Mouse (Mus musculus): ENCODE measurements around the gene Elf2.

Gene Elf2

DNA sequence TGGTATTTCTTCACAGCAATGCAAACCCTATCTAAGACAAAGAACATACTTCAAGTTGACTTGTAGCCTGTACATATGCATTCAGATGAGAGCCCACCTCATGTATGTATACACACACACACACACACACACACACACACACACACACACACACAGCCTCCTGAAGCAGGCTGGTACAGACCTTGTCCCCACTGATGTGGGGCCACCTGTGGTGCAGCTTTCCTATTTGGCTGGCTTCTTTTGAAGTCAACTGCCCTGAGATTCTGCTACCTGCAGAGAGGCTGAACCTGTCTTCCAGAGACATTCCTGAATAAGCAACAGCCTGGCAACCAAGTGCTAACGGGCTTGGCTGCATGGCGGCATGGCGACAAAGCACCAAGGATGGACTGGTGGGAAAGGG lies 130.0 kb downstream of the Elf2 start:
- DNase-seq (ENCODE audit: low read depth) = no peak

DNA sequence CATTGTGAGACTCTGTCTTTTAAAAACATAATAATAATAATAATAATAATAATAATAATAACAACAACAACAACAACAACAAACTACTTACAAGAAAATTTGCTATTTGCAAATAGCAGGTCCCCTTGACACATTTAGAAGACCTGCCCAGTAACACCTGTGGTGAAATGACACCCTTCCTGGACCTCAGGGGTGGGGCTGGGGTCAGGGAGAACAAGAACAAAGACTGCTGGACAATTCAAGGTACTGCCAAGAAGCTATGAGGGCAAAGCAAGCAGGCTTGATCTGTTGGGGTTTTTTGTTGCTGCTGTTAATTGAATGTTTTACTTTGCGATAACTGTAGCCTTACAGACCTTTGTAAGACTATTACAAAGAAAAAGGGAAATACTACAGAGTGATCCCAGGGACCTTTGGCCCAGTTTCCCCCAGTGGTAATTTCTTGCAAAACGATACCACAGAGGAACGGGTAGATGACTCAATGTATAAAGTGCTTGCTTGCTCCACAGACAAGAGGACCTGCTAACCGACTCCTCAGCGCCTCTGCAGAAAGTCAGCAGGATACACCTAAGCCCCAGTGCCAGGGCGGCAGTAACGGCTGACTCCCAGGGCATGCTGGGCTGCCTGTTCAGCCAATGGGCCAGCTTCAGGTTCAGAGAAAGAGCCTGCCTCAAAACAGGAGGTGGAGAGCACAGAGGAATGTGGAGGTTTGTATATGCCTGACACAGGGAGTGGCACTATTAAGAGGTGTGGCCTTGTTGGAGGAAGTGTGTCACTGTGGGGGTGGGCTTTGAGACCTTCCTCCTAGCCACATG lies 130.8 kb downstream of the Elf2 start:
- no peak for DNase-seq (ENCODE audit: low read depth)

DNA sequence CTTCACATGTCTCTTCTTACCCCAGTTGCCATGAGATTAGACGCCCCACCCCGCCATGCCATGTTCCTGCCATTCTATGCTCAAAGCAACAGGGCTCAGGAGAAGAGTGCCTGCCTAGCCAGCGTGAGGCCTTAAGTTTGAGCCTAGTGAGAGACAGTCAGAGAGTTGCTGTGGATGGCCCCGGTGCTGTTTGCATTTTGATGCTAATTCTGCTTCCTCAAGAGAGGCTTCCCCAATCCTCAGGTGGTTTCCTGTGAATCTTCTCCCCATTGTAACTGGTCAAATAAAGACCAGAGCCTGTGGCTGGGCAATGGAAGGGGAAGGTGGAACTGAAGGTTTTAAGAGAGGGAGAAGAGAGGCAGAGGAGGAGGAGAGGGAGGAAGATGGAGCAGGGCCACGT lies 131.8 kb downstream of the Elf2 start:
- no peak for DNase-seq (ENCODE audit: low read depth)

DNA sequence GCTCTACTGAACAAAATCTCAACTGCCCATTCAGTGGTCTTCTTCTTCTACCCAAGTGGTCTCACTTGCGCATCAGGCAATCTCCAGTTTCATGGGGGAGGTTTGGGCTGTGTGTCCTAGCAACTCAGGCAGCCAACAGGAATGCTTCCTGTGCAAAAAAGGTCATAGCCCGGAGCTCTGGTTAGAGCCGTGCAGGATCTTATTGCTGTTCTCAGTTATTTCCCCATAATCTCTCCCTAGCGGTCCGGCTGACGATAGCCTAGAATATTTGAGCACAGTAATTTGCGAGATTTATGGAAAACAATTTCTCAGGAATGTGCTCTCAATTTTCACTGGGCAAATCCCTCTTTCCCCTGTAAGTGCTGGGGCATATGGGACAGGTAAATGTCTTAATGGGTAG lies 133.9 kb downstream of the Elf2 start:
- no peak for DNase-seq (ENCODE audit: low read depth)

DNA sequence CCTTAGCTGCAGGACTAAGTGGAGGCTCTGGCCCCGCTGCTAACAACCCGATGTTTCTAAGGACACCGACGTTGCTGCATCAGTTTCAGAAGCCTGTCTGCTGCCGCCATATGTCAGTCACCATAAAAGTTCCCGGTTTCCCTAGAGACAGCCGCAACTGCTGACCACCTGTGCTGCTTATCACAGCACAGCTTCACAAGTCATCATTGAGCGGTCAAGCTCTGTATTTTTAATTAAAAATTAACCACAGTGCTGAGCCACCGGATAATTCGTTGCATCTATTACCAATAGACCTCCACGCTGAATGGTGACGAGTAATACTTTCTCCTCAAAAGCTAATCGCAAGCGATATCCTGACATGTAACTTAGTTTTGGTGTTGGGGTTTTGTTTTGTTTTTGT lies 135.6 kb downstream of the Elf2 start:
- DNase-seq (ENCODE audit: low read depth) = no peak

DNA sequence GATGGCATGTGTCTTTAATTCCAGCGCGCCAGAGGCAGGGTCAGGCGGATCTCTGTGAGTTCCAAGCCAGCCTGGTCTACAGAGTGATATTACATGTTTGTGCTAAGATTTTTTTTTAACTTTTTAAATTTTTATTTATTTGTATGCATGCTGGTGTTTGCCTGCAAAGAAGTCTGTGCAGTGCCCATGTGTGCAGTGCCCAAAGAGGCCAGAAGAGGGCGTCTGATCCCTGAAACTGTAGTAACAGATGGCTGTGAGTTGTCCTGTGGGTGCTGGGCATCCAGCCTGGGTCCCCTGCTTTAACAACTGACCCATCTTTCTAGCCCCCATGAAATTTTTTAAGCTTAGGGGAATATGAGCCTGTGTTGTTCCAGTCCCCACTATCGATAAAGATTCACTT lies 136.0 kb downstream of the Elf2 start:
- DNase-seq (ENCODE audit: low read depth) = no peak

DNA sequence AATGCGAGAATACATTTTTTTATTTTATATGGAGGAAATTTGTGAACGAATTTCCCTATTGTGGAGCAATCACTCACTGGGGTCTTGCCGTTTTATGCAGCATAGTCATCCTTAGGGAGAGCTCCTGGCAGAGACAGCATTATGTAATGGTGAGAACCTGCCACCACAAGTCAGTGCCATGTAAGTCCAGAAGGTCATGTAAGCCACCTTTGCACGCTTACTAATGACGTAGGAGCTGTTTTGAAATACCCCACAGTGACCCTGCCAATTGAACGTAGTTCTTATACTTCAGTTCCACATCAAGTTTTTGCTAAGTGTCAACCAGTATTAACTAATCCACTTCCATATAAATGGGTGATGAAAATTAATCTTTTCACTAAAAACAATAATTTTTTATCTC lies 136.6 kb downstream of the Elf2 start:
- no peak for DNase-seq (ENCODE audit: low read depth)
